Mouse (Mus musculus): ENCODE measurements around the gene Tph1.

- no peak for TF ChIP-seq EP300 (IDR thresholded peaks at IDR 0.05; ENCODE audit: low read depth)
- TF ChIP-seq CTCF (IDR thresholded peaks at IDR 0.05; ENCODE audit: low read depth) = no peak
These were observed 32.3 kb downstream of the Tph1 start for GRCm38 (mm10) chr7:46640062-46640461.
